Mouse (Mus musculus) adrenal gland, postnatal 36 days (tissue): ENCODE data around the gene Nuak1. TPM values are rescaled to one million over a fixed set of nuclear protein-coding genes. Genes with fewer than 3 reads are reported as not detected.

ENCODE experiments used
- DNase-seq, 2 experiments: peaks; one replicate each; pipeline ENCODE4 v3.0.0; 2021; ENCODE audit warnings: mixed read lengths in 1 of 2
- total RNA-seq, 2 experiments: library from RNA; stranded (reverse); gene quantifications; 2 replicates each; pipeline ENCODE4 v1.2.3; 2021

The Nuak1 gene
- total RNA-seq, 2 experiments from 2014 or later, result 5.6 to 7.7 TPM

GRCm38 (mm10) chr10:84408965-84409660 lies 31.3 kb downstream of the Nuak1 start:
- peak; percentile 59 to 64 for DNase-seq

GRCm38 (mm10) chr10:84405135-84405776 lies 35.1 kb downstream of the Nuak1 start:
- DNase-seq, result no peak

DNA sequence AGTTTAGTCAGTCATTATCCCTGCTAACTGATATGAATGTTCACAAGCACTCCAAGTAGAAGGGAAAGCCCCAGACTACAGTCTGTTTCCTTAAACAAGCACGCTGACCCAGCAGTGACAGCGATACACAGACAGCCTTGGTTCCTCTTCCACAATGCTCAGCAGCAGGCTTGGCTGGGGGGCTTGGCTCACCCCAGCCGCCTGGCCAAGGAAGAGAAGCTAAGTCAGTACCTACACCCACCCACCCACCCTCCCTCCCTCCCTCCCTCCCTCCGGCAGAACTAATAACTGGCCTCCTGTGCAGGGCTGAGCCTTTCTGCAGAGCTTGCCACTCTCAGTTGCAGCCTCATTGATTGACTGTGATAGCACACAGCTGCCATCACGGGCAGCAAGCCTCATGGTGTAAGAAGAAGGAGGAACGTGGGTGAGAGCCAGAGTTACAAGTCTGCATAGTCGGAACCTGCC lies 38.5 kb downstream of the Nuak1 start:
- no peak for DNase-seq

DNA sequence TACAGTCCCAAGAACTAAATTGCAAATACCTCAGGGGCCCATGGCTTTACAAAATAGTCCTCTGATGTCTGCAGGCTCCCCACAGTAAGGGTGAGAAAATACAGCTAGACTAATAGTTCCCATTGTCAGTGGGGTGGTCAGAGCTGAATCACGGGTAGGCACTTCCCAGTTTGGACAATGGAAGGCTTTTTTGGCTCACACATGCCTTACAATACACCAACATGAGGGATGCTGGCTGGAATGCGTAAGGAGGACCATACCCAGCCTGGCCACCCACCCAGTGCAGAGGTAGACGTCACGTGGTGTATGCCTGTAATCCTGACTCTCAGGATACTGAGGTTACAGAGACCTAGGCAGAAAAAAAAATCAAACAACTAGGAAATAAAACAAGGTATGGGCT lies 39.2 kb downstream of the Nuak1 start:
- DNase-seq, result no peak

- no peak for DNase-seq
Observed at GRCm38 (mm10) chr10:84400037-84400681, 40.2 kb downstream of the Nuak1 start.

- no peak for DNase-seq
Observed at GRCm38 (mm10) chr10:84397276-84397675, 43.1 kb downstream of the Nuak1 start.

GRCm38 (mm10) chr10:84395885-84396659 lies 44.3 kb downstream of the Nuak1 start:
- no peak for DNase-seq

GRCm38 (mm10) chr10:84395259-84395658 lies 45.1 kb downstream of the Nuak1 start:
- DNase-seq, result no peak

DNA sequence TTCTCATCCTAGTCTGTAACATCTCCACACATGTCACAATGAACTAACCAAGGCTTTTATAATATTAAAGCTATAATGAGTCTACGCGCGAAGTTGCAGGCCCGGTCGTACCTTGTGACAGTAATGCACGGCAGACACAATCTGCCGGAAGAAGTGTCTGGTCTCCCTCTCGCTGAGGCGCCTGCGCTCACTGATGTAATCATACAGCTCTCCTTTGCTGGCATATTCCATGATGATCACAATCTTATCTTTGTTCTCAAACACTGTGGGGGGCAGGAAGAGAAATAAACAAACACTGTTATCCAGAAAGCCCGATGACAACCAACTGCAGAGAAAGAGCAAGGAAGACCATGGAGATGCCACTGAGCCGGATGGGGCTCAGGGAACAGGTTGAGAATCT lies 46.5 kb downstream of the Nuak1 start:
- no peak for DNase-seq

DNA sequence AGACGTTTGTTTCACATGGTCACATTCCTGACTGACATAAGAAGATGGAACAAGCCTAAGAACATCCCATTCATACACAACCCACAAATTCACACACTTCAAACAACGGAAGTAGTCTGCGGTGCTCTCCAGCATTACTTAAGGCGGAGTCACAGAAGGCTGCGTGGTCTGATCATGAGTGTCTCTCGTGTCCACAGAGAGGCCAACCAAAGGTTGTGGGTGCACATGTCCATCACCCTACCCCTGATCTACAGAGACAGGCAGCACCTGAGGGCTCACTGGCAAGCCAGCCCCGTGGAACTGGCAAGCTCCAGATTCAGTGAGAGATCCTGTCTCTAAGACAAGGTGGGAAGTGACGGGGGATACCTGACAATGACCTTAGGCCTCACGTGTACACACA lies 47.0 kb downstream of the Nuak1 start:
- no peak for DNase-seq

DNA sequence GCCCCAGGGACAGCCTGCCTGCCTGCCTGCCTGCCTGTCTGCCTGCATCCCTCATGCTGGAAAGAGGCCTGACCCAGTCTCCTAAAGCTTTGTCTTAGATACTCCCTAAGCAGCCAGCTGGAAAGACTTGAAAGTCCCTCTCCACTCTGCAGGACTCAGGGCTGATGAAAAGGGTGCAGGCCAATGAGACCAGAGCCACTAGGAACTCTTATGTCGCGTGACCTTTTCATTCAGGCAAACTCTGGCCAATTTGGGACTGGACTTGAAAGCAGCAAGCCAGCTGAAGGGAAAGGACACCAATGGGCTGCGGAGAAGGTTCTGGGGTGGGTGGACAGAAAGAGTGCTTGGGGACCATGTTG lies 47.7 kb downstream of the Nuak1 start:
- DNase-seq, result no peak

DNA sequence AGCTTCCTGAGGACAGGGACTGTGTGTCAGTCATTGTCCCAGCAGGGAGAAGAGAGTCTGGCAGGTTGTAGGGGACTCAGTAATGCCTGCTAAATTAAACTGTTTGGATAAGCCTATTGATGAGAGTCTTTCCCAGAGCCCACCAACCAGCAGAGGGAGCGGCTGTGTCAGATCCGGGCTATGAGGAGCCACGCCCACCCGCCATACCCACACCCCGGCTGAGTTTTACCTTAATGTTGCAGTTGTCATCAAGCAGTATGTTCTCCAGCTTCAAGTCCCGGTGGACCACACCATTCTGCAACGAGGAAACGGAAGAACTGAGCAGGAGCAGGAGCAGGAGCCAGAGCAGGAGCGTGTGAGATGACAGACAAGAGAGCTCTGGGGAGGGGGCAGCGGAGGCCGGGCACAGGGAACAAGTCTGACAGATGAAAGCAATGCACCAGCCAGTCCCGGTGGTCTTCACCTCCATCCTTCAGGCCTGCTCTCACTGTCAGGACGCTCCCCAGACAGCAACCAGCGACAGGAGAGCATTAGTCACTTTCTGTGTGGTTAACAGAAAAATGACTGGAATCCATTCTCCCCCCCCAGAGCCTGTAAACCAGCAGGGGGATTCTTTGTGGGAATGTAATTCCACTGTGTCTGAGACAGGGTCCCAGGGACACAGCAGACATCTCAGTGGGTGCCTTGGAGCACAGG lies 48.2 kb downstream of the Nuak1 start:
- DNase-seq, result no peak

DNA sequence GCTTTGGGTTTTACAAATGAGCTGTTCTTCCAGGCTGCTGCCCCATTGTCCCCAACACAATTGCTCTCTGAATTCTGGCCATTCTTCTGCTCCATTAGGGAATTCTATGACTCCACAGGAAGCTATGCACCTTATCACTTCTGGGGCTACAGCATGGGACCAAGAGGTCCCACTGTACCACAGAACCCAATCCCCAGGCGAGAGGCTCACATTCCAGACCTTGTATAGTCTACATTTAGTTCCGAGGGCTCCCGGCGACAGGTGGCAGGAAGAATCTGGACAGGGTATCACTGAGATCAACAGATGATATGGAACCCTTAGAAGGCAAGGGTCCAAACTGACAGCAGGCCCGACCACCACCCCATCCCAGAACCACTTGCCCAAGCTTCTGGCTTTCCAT lies 50.7 kb downstream of the Nuak1 start:
- DNase-seq, result no peak

DNA sequence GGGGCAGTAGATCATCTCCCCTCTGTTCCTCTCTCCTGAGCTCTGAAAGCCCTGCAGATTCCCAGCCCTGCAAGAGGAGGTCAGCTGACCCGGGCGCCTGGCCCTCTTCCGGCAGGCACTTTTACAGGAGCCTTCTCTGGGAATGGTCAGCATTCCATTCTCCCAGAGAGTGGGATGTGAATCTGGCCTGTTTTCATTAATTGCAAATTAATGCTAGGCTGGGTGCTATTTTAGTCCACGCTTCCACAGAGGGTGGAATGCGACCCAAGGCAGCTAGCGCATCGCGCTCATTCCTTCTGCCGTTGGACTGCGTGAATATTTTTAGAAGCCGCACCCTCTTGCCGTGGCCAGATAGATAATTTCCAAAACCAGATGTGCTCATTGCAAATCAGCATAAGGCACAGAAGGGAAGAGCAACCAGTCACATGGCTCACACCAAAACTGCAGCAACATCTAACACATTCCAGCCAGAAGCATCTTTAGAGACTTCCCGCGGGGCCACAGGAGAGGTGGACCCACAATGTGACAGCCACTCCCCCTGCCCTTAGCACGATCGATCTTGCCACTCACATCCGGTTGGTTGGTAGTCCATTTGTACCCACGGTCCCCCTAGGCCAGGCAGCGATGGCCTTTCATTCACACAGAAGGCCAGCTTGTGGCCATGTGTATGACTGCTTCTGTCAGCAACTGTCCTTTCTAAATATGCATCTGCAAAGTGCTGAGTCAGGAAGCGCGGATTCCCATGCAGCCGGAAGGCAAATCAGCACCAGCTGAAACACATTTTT lies 51.8 kb downstream of the Nuak1 start:
- DNase-seq, result no peak

- DNase-seq, result no peak
Observed at GRCm38 (mm10) chr10:84387338-84387737, 53.1 kb downstream of the Nuak1 start.

- DNase-seq, result no peak
Observed at GRCm38 (mm10) chr10:84386625-84387242, 53.7 kb downstream of the Nuak1 start.

- DNase-seq, result no peak
Observed at GRCm38 (mm10) chr10:84386214-84386613, 54.2 kb downstream of the Nuak1 start.

GRCm38 (mm10) chr10:84384761-84385160 lies 55.6 kb downstream of the Nuak1 start:
- no peak for DNase-seq

DNA sequence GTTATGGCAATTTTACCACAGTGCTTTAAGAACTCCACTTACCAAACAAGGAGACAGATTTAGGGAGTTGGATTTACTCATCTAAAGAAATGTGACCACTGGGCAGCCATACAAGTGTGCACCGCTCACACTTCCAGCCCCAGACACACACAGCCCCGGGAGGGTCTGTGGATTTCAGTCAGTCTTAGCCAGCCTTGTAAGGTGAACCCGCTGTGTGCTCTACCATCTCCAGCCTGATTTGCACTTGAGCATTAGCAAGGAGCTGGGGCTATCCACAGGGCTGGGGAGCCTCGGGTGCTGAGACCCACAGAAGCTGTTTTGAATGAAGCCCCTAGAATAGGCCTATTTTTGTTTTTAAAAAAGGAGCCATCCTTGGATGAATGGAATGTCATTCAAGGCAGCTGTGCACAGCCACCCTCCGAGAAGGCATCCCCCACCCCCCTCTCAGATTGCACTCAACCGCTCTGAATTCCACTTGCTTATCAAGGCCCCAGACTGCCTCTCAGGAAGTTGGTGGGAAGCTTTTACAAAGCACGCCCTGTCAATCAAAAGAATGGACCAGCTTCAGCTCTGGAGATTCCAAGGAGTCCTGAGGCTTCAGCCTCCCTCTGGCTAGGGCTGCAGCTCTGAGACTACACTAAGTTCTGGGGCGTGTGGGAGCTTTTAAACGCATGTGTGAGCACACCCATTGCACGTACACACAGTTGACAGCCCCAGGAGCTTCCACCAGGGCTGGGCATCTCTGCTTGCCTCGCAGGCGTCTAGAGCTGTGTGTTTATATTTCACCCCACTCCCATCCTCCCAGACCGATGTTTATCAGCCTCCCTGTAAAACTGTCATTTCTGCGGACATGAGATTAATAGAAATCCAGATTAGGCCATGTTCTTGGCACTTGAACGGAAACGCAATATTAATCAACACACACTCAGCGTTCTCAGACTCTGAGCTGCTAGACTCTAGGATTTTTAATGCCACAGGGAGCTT lies 57.2 kb downstream of the Nuak1 start:
- DNase-seq, result no peak
